8 mouse cellular contexts compared by ENCODE assay signal in genomic region chr9:78615401-78616021, GRCm38 (mm10). TPM values are rescaled to one million over a fixed set of nuclear protein-coding genes. Genes with fewer than 3 reads are reported as not detected.
DNase-seq lines count a peak whose midpoint lies in the region; ATAC-seq and TF ChIP-seq lines count a peak whose summit lies in the region.

TSS of gene Cd109 (plus strand) at chr9:78615546.

- H3K27me3 ChIP-seq in heart, embryonic 16.5 days (ENCODE audit: control insufficient read depth, insufficient read depth, low read length), result no peaks in the 10 kb centered on the region; the same call in 1 of the 2 replicates
- H3K27me3 ChIP-seq in stomach, embryonic 16.5 days (ENCODE audit: control insufficient read depth, insufficient read depth, low read length), result peaks cover 7% of the 10 kb centered on the region; the same call in 1 of the 2 replicates

- no peaks in the 10 kb centered on the region for H3K9me3 ChIP-seq in heart, embryonic 16.5 days (replicated peaks; ENCODE audit: control insufficient read depth, low read length)
- no peaks in the 10 kb centered on the region for H3K9me3 ChIP-seq in stomach, embryonic 16.5 days (replicated peaks; ENCODE audit: control insufficient read depth, low read length)

- peak; percentile 63; the same call in 1 of the 2 replicates for ATAC-seq in heart, embryonic 16.5 days (replicated peaks; ENCODE audit: extremely low read depth, insufficient read depth, low FRiP score)
- ATAC-seq in megakaryocyte progenitor cell, adult 5-6 weeks (replicated peaks; ENCODE audit: poor library complexity), result peak; percentile 69
- peak; percentile 59; the same call in 1 of the 2 replicates for ATAC-seq in stomach, embryonic 16.5 days (ENCODE audit: insufficient read depth, low FRiP score)

- H3K4me2 ChIP-seq in heart, embryonic 16.5 days (ENCODE audit: low read depth, low read length), result peak within 1 kb of the TSS; percentile 94
- peak within 1 kb of the TSS; percentile 94 for H3K4me2 ChIP-seq in stomach, embryonic 16.5 days (ENCODE audit: low read depth, low read length)

- TF ChIP-seq POLR2A in embryonic fibroblast, embryonic 13.5 days (IDR thresholded peaks at IDR 0.05; ENCODE audit: low read depth, low read length), result peak; percentile 61

- peak within 1 kb of the TSS; percentile 78 for H3K4me3 ChIP-seq in embryonic fibroblast, embryonic 13.5 days (ENCODE audit: insufficient read depth, low read length)
- peak within 1 kb of the TSS; percentile 72 for H3K4me3 ChIP-seq in heart, embryonic 16.5 days (ENCODE audit: low read length)
- H3K4me3 ChIP-seq in stomach, embryonic 16.5 days (replicated peaks; ENCODE audit: low read length), result peak within 1 kb of the TSS; percentile 66

- H3K4me1 ChIP-seq in embryonic fibroblast, embryonic 13.5 days (ENCODE audit: control insufficient read depth, insufficient read depth, low read length), result peaks cover 8% of the 10 kb centered on the region
- peaks cover 2% of the 10 kb centered on the region; the same call in 1 of the 2 replicates for H3K4me1 ChIP-seq in heart, embryonic 16.5 days (ENCODE audit: control insufficient read depth, insufficient read depth, low read length)
- H3K4me1 ChIP-seq in stomach, embryonic 16.5 days (ENCODE audit: control insufficient read depth, insufficient read depth, low read length), result peaks cover 8% of the 10 kb centered on the region; the same call in 1 of the 2 replicates

- peak within 1 kb of the TSS; percentile 70 for H3K9ac ChIP-seq in heart, embryonic 16.5 days (ENCODE audit: low read length)
- peak within 1 kb of the TSS; percentile 78 for H3K9ac ChIP-seq in stomach, embryonic 16.5 days (ENCODE audit: low read length)

- intact Hi-C loops in left cerebral cortex, postnatal 25 days (cut with DNase I), result no loop called here

- no peak for TF ChIP-seq CTCF in embryonic fibroblast, embryonic 13.5 days (IDR thresholded peaks at IDR 0.05; ENCODE audit: borderline replicate concordance, insufficient read depth, low read length)

- DNase-seq in adrenal gland, adult (ENCODE audit: inconsistent age in 2 of 2, low spot score in 1 of 2), result peak; percentile 17 to 67
- no peak for DNase-seq in adrenal gland, adult 8-10 months
- DNase-seq in Muller cell, postnatal 12 days (ENCODE audit: inconsistent ontology term), result peak; percentile 83
- peak; percentile 11 to 30 for DNase-seq in left cerebral cortex, postnatal 25 days (ENCODE audit: low spot score in 2 of 2)

- no peaks in the 10 kb centered on the region for H3K36me3 ChIP-seq in heart, embryonic 16.5 days (ENCODE audit: control insufficient read depth, insufficient read depth)
- no peaks in the 10 kb centered on the region for H3K36me3 ChIP-seq in stomach, embryonic 16.5 days (ENCODE audit: control insufficient read depth, insufficient read depth, low read length)

- H3K27ac ChIP-seq in embryonic fibroblast, embryonic 13.5 days (ENCODE audit: insufficient read depth, low read length), result peak within 1 kb of the TSS; percentile 21; the same call in 1 of the 2 replicates
- no peak within 1 kb of the TSS for H3K27ac ChIP-seq in heart, embryonic 16.5 days (ENCODE audit: low read length)
- H3K27ac ChIP-seq in stomach, embryonic 16.5 days (ENCODE audit: low read length), result peak within 1 kb of the TSS; percentile 55

- under 1% methylated on average over 43 of the region's 43 CpGs for WGBS in heart, embryonic 16.5 days
- WGBS in stomach, embryonic 16.5 days, result under 1% methylated on average over 43 of the region's 43 CpGs

RNA-seq across cellular contexts. Expression of gene Cd109, which starts in this region (rescaled TPM):
- total RNA-seq in adrenal gland, adult 8-10 months (2022), result under 1 TPM; 0.09 to 0.46 (median 0.24) TPM
- 124 and 188 TPM in 2 replicates for polyA plus RNA-seq in embryonic fibroblast, embryonic 13.5 days (2011; ENCODE audit: insufficient read length, low read depth, missing spikeins)
- polyA plus RNA-seq in heart, embryonic 16.5 days (2015; fragmentation: Nextera tagmentation; extraction: Ambion mirVana), result 3.6 and 5.0 TPM in 2 replicates
- total RNA-seq in left cerebral cortex, postnatal 25 days (2021), result under 1 TPM; 0.57 to 0.76 TPM
- 0.05 and 0.17 TPM in 2 replicates for total RNA-seq in megakaryocyte progenitor cell, adult 5-6 weeks (2015)
- not detected in 2 replicates for total RNA-seq in megakaryocyte progenitor cell, adult 5-6 weeks (2017)
- polyA plus RNA-seq in stomach, embryonic 16.5 days (2015; fragmentation: Nextera tagmentation; extraction: Ambion mirVana), result 13.6 and 14.1 TPM in 2 replicates

Comparison
In these comparisons a context has a peak if more than half of its experiments do, and no peak if none do; other contexts are left out.
1. Peak in DNase-seq in left cerebral cortex, postnatal 25 days; RNA of the gene not detected or under 1 TPM.
2. Peak in ATAC-seq in megakaryocyte progenitor cell, adult 5-6 weeks; RNA of the gene not detected or under 1 TPM.